Mouse (Mus musculus) kidney, postnatal 25 days (tissue): Measurements from ENCODE around the gene Serpini2.
"Not testable (repeated sequence)": the region's sequence is repeated elsewhere in the genome, so short reads cannot be mapped to it uniquely, and the experiment has no call there.

Experiments
- DNase-seq, 2 experiments: peaks; one replicate each; pipeline ENCODE4 v3.0.0; 2021; ENCODE audit warnings: mixed read lengths in 2 of 2

Gene Serpini2

DNA sequence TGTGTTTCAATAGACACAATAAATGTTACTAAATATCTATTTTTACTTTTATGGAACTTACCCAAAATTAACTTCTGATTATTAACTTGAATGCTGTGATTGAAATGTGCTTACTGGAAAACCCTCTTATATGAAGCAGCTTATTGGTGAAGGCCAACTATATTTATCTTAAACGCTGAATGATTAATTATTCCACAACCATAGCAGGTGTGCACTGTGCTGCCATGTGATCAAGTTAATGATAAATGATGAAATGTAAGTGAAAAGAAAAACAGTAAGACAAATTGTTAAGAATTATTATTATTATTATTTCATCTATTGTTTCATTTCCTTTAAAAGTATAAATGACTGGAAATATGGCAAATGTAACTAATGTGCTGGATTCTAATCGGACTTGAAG is at the start of gene Serpini2:
Gene Serpini2 (minus strand): TSS at position 101 of the 400 bp plus-strand sequence.
- DNase-seq, result no peak

DNA sequence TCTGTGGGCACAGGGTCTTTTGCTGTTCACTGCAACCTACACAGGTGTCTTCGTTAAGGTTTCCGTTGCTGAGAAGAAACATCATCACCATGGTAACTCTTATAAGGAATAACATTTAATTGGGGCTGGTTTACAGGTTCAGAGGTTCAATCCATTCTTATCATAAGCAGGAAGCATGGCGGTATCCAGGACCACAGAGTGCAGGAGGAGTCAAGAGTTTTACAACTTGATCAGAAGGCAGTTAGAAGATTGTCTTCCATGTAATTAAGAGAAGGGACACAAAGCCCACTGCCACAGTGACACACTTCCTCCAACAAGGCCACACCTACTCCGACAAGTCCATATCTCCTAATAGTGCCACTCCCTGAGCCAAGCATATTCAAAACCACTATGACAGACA is 39.0 kb upstream of the Serpini2 start:
- DNase-seq, result no peak

DNA sequence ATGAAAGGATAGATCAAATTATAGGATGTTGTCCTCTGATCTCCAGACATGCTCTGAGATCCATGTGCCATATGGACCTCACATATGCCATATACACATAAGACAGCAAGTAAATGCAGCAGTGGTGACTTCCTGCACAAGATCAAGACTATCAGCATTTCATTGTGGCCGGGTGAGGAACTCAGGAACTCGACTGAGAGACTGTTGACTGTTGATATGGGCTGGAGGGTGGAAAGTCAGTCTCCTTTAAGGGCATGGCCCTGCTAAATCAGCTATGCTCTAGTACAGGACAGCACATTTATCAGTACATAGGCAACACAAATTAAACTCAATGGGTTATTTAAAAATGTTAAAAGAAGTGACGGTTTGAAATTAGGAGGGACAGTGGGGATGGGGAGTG is 38.4 kb upstream of the Serpini2 start:
- DNase-seq, result no peak

DNA sequence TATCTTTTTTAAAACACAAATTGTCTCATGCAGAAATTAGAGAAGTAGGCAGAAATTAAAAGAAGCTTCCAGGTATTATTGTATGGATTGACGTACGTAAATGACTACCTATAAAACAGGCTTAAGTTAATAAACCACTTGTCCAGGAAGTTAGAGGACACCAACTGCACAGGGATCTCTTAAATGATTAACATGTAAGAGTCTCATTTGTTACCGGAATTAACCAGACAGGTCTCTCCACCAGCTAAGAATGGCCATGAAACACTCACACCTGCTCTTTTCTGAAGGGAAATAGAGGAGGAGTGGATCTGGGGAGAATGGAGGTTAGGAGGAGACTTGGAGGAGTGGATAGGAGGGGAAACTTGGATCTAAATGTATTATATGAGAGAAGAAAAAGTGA is 35.7 kb upstream of the Serpini2 start:
- no peak for DNase-seq

DNA sequence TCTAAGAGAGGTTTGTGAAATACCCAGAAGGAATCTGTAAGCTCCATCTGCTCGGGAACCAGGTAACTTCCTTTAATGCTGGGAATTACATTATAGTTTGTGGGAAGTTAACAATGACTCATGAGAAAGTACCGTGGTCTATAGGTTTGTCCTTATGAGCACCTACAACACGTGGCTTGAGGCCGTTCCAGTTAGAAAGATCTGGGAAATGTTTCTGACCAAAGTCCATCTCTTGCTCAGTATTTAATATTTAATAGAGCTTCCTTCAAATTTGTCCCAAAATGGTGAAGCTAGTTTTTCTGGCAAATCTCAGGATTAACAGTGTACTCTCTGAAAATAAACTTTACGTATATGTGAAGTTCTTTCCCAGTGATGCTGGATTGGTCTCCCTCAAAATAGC is 34.7 kb upstream of the Serpini2 start:
- no peak for DNase-seq

DNA sequence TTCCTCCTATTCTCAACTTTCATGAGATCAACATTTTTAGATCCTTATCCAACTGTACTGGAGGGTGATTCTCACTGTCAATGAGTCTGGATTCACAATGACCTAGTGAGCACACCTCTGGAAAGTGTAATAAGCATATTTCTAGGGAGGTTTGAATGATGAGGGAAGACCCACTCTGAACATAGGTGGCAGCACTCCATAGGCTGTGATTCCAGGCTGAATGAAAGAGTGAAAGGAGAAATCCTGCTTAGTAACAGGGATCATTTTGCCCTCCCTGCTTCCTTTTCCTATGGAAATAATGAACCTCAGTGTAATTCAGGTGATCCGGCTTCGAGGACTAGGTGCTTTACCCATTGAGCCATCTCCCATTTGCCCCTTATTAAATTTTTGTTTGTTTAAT is 31.2 kb upstream of the Serpini2 start:
- no peak for DNase-seq

DNA sequence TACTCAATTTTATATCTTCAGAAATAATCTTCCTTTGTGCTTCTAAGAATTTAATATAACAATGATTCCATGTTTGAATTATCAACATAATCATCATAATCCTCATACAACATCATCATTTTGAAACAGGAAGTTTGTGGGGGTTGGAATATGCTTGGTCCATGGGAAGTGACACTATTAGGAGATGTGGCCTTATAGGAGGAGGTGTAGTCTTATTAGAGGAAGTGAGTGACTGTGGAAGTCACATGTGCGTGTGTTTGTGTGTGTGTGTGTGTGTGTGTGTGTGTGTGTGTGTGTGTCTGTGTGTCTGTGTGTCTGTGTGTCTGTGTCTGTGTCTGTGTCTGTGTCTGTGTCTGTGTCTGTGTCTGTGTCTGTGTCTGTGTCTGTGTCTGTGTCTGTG is 29.6 kb upstream of the Serpini2 start:
- DNase-seq, result not testable (repeated sequence)

DNA sequence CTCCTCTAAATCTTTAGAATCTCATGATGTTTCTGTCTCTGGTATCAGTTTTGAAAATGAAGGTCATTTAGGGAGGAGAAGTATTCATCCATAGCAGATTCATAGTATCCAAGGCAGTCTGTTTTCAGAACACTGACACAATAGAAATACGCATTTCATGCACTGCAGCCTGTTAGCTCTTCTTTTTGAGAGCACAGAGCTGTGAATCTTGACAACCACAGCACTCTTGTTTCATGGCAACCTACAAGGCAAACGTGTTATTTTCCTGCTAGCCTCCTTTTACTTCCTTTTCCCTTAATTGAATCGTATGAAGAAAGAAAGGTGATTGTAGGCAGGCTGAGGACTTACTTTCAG is 27.9 kb upstream of the Serpini2 start:
- DNase-seq, result no peak

DNA sequence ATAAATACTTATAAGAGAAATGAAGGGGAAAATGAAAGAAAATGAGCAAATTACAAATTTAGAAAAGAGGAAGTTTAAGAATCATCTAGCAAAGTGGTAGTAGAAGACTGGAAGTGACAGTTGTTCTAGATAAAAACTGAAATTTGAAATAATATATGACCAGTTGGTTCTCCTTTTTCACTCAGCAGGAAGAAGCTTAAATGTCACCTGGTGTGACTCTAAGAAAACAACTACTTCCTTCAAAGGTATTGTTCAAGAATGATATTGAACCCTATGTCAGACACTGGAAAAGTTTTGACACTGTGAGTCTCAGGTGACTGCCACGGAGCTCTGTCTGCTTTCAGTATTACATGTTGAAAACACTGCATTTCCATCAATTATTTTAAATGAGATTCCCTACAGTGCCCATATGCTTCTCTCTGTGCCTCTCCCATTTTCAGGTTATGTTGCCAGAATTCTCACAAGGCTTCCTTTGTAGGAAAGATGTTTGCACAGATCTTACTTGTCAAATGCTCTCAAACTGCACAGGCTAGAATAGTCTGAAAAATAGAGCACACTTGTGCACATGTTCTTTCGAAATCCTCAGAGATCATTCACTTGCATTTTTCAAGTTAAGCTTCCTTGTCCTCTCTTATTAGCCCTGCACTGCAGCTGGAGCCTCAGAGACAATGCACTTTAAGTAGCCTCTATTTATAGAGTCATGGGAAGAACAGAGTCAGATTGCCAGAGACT is 27.3 kb upstream of the Serpini2 start:
- no peak for DNase-seq

DNA sequence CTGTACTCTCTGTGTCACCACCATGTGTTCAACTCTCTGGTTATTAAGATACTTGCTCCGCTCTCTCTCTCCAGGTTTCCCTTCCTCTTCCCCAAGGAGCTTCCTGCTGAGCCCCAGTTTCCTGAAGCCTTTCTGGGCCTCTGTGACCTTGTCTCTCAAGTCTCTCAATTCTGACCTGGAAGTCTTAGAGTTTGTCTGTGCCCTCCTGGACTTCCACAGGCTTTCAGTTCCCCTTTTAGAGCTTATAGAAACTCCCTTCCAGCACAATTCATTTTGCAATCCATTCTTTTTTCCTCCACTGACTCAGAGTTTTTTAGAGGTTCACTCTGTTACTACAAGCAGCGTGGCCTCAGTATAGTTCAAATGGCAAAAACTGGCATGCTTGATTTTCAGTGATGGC is 23.4 kb upstream of the Serpini2 start:
- no peak for DNase-seq

DNA sequence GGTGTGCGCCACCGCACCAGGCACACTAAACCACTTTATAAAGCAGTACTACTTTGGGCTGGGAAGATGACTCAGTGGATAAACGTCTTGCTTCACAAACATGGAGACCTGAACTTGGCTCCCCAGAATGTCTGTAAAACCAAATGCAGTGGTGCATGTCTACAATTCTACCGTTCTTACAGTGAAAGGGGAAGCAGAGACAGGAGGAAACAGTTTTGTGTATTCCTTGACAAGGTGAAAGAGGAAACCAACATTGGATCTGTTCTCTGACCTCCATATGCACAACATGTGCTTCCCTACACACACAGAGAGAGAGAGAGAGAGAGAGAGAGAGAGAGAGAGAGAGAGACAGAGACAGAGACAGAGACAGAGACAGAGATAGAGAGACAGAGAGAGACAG is 7.6 kb upstream of the Serpini2 start:
- no peak for DNase-seq

DNA sequence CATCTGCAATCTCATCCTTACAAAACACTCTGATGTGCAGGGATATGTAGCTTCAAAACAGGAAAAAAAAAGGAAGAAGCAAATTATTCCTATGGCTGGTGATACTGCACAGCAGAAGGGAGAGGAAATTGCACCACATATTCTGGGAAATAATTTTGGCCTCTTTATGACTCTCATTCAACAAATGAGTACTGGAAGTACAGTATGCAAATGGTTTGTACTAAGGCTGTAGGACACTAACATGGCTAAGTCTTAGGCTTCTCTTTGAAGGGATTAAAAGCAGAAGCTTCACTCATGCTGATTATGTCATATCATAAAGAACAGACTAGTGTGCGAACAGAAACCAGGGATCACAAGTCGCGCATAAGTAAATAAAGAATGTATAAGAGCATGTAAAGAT is 6.6 kb upstream of the Serpini2 start:
- DNase-seq, result no peak

DNA sequence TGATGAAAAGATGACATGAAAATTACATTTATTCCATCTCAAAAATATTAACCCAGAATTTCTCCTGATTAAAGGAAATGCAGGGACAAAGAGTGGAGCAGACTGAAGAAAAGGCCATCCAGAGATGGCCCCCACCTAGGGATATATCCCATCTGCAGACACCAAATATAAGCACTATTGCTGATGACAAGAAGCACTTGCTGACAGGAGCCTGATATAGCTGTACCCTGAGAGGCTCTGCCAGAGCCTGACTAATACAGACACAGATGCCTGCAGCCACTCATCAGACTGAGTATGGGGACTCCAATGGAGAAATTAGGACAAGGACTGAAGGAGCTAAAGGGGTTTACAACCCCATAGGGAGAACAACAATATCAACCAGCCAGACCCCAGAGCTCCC is 5.2 kb upstream of the Serpini2 start:
- DNase-seq, result no peak

DNA sequence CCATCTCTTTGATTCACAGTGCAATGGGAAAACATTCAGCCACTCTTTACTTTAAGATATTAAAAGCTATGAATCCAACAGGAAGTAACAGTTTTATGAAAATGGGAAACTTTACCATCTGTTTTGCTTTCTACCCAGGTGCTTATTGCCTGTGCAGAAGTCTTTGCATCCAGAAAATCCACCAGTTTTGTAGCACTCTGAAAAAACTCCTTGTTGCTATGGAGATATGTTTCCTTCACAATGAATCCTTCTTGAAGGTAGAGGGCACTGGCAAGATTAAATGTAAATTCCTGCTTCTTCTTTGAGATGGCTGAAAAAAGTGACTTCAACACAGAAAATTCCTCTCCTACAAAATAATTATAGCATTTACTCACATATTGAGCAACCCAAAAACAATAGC is 10.5 kb downstream of the Serpini2 start:
- no peak for DNase-seq

DNA sequence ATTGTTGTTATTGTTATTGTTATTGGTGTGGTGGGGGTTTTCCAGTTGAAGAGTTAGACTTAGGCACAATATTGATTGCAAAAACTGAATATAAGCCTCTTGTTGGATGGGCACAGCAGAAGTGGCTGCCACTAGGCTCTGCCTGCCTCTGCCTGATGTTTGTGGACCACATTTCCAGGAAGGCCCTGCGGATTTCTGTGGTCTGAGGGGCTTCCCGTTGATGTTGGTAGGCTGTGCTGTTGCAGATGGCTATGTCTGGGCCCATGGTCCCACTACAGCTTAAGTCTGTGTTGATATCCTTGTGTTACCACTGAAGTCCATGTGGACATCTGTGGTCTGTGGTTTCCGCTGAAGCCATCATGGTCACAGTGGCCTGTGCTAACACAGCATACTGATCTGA is 50.2 kb downstream of the Serpini2 start:
- DNase-seq, result no peak

DNA sequence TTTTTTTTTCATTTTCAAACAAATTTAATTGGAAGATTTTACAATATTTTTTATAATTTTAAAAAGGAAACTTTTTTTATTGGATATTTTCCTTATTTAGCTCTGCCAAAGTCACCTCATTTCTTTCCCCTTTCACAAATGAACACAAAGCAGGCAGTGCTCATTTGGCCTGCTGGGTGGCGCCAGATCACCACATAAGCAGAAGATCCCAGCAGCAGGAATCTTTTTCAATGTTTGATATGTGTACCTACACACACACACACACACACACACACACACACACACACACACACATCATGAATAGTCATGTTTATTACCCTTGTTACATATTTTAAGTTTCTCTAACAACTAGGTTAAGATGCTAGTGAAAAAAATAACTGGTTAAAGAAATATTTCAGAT is 50.7 kb downstream of the Serpini2 start:
- peak in 1 of 2 experiments; percentile 34 for DNase-seq

DNA sequence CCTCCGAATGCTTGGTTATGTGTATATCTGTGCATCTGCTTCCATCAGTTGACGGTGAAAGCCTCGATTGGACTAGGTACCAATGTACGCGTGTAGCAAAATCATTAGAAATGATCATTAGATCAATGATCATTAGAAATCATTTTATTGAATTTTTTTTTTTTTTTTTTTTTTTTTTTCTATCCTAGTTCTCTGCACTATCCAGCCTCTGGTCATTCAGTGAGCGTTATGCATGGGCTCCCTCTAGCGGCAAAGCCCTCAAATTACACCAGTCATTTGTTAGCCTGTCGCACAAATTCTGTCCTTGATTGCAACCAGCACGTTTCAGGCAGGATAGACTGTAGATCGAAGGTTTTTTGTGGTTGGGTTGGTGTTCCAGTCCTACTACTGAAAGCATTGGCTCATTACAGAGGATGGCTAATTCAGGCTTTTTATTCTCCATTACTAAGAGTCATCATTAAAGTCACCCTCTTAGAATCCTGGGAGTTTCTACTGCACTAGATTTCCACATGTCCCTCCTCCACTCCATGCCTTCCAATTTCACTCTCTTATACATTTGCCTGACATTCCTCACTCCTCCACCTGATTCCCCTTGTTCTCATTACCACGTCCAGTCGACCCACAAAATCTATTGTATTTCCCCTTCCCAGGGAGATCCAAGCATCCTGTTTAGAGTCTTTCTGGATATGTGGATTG is 66.9 kb downstream of the Serpini2 start:
- DNase-seq, result peak; percentile 44 to 52
